Mouse (Mus musculus): ENCODE data around the gene Il20ra.

GRCm38 (mm10) chr10:19668973-19669372, 43.4 kb upstream of the Il20ra start:
- TF ChIP-seq CTCF (IDR thresholded peaks at IDR 0.05; ENCODE audit: control insufficient read depth, insufficient read depth, insufficient read length) (no peak), MYOD1 (IDR thresholded peaks at IDR 0.05; ENCODE audit: control insufficient read depth, insufficient read length, low read depth) (no peak)

Measured in C2C12 (cell line).